Mouse (Mus musculus) embryonic fibroblast, embryonic 13.5 days (primary cell): ENCODE measurements around the gene Rbfox3.

Experiments used
- CTCF ChIP-seq: IDR thresholded peaks from 2 replicates; pipeline ENCODE4 v1.5.1; 2011; ENCODE audit warnings: mild to moderate bottlenecking, control low read depth, low read length, moderate library complexity, borderline replicate concordance; ENCODE audit not compliant: insufficient read depth
- POLR2A ChIP-seq: IDR thresholded peaks from 2 replicates; pipeline ENCODE4 v1.6.1; 2011; ENCODE audit warnings: low read depth, mild to moderate bottlenecking, control low read depth, low read length, moderate library complexity

- TF ChIP-seq CTCF (no peak), POLR2A (no peak)
Measured at GRCm38 (mm10) chr11:118574418-118574817, 337.0 kb downstream of the Rbfox3 start.
